Mouse (Mus musculus): Measurements from ENCODE around the gene Sds. TPM values are rescaled to one million over a fixed set of nuclear protein-coding genes. Genes with fewer than 3 reads are reported as not detected.

The Sds gene
- polyA plus RNA-seq, 1 experiment from 2014 or later = not detected

- H3K27me3 ChIP-seq (ENCODE audit: control insufficient read depth, insufficient read depth, low read length) = peaks cover 70% of the 10 kb centered on the region
- DNase-seq (ENCODE audit: low spot score) (no peak), ATAC-seq (ENCODE audit: insufficient read depth, low FRiP score, low TSS enrichment) (no peak)
- peak overlapping the region; percentile 67 for H3K9ac ChIP-seq (ENCODE audit: low read length)
- H3K4me1 ChIP-seq (ENCODE audit: control insufficient read depth, insufficient read depth, low read length) = peaks cover 15% of the 10 kb centered on the region
- peak overlapping the region; percentile 52 for H3K4me2 ChIP-seq (ENCODE audit: low read depth)
- H3K27ac ChIP-seq (ENCODE audit: low read depth, low read length) = peak overlapping the region; percentile 57
- H3K4me3 ChIP-seq (ENCODE audit: low read depth, low read length) = peak overlapping the region; percentile 40
- 2% methylated on average over 13 of the region's 13 CpGs for WGBS
- no peaks in the 10 kb centered on the region for H3K9me3 ChIP-seq (ENCODE audit: control insufficient read depth, low read length)
- no peaks in the 10 kb centered on the region for H3K36me3 ChIP-seq (ENCODE audit: control insufficient read depth, insufficient read depth, low read length)
These were observed 37.9 kb upstream of the Sds start for GRCm38 (mm10) chr5:120438469-120438868.

DNA sequence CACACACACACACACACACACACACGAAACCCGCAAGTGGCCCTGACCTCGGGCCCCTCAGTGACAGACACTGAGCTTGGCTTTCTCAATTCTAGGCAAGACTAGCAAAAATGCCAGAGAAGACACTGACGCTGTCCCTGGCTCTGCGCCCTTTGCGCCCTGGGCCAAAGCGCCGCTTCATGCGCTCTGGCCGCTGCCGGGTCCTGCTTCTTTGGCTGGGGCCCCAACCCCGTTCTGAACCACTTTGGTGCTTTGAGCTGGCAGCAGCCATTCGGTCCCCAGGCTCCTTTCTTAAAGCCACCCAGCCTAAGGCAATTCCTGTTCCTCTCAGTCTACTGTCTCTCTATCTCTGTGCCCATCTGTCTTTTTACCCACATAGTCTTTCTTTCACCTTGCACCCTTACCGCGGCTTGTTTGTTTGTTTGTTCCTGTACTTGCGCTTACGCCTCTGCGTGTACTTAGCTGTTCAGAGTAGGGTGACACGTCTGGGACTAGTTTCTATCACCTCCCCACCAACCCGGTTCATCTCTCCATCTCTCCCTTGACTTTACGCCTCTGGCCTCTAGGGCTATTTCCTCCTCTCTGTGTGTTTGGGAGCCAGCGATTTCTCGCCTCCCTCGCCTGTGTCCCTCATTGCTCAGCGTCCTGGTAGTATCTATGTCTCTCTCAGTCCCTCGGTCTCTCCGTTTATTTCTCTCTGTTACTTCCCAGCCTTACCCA, 37.2 kb upstream of the Sds start:
- Histone ChIP-seq H3K4me2 (ENCODE audit: low read depth) (peak overlapping the region; percentile 52), H3K36me3 (ENCODE audit: control insufficient read depth, insufficient read depth, low read length) (no peaks in the 10 kb centered on the region), H3K27ac (ENCODE audit: low read depth, low read length) (peak overlapping the region; percentile 72), H3K9me3 (ENCODE audit: control insufficient read depth, low read length) (no peaks in the 10 kb centered on the region), H3K4me3 (ENCODE audit: low read depth, low read length) (peak overlapping the region; percentile 31), H3K9ac (ENCODE audit: low read length) (peak overlapping the region; percentile 46), H3K27me3 (ENCODE audit: control insufficient read depth, insufficient read depth, low read length) (peaks cover 63% of the 10 kb centered on the region), H3K4me1 (ENCODE audit: control insufficient read depth, insufficient read depth, low read length) (peaks cover 15% of the 10 kb centered on the region)
- ATAC-seq (ENCODE audit: insufficient read depth, low FRiP score, low TSS enrichment) (no peak), DNase-seq (ENCODE audit: low spot score) (no peak)
- WGBS = 1% methylated on average over 27 of the region's 27 CpGs

DNA sequence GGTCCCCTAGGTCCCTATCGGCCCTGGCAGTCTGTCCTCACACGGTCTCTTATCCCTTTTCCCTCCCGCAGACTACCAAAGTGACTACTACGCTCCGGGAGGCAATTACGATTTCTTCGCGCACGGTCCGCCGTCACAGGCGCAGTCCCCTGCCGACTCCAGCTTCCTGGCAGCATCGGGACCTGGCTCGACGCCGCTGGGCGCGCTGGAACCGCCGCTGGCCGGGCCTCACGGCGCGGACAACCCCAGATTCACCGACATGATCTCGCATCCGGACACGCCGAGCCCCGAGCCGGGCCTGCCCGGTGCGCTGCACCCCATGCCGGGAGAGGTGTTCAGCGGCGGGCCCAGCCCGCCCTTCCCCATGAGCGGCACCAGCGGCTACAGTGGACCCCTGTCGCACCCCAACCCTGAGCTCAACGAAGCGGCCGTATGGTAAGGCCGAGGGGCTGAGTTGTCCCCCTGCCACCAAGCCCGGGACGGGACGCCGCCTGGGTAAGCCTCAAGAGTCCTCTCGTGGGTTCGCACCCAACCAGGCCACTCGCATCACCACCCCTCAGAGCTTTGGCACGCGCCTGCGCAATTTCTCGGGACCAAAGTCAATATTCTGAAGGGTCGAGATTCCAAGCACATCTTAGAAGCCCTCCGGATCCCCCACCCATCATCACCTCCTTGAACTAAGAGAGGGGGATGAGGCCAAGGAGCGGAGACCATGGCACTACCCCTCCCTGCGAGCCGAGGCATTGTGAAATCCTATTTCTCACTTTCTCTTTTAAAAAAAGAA, 36.2 kb upstream of the Sds start:
- Histone ChIP-seq H3K4me2 (ENCODE audit: low read depth) (peak overlapping the region; percentile 52), H3K9me3 (ENCODE audit: control insufficient read depth, low read length) (no peaks in the 10 kb centered on the region), H3K27me3 (ENCODE audit: control insufficient read depth, insufficient read depth, low read length) (peaks cover 54% of the 10 kb centered on the region), H3K36me3 (ENCODE audit: control insufficient read depth, insufficient read depth, low read length) (no peaks in the 10 kb centered on the region), H3K9ac (ENCODE audit: low read length) (peak overlapping the region; percentile 46), H3K4me1 (ENCODE audit: control insufficient read depth, insufficient read depth, low read length) (peaks cover 15% of the 10 kb centered on the region), H3K4me3 (ENCODE audit: low read depth, low read length) (peak overlapping the region; percentile 31), H3K27ac (ENCODE audit: low read depth, low read length) (peak overlapping the region; percentile 72)
- DNase-seq (ENCODE audit: low spot score) (no peak), ATAC-seq (ENCODE audit: insufficient read depth, low FRiP score, low TSS enrichment) (no peak)
- 1% methylated on average over 61 of the region's 61 CpGs for WGBS

- H3K27me3 ChIP-seq (ENCODE audit: control insufficient read depth, insufficient read depth, low read length) = peaks cover 47% of the 10 kb centered on the region
- DNase-seq (ENCODE audit: low spot score) = peak; percentile 93
- H3K36me3 ChIP-seq (ENCODE audit: control insufficient read depth, insufficient read depth, low read length) = no peaks in the 10 kb centered on the region
- ATAC-seq (ENCODE audit: insufficient read depth, low FRiP score, low TSS enrichment) = peak; percentile 70; the same call in 1 of the 2 replicates
- peak overlapping the region; percentile 52 for H3K4me2 ChIP-seq (ENCODE audit: low read depth)
- H3K4me3 ChIP-seq (ENCODE audit: low read depth, low read length) = peak overlapping the region; percentile 31; the same call in 1 of the 2 replicates
- no peaks in the 10 kb centered on the region for H3K9me3 ChIP-seq (ENCODE audit: control insufficient read depth, low read length)
- no peak overlapping the region for H3K9ac ChIP-seq (ENCODE audit: low read length)
- peaks cover 15% of the 10 kb centered on the region for H3K4me1 ChIP-seq (ENCODE audit: control insufficient read depth, insufficient read depth, low read length)
- no peak overlapping the region for H3K27ac ChIP-seq (ENCODE audit: low read depth, low read length)
- WGBS = 2% methylated on average over 13 of the region's 14 CpGs
These were observed 35.6 kb upstream of the Sds start for GRCm38 (mm10) chr5:120440733-120441132.

GRCm38 (mm10) chr5:120447305-120447704, 29.0 kb upstream of the Sds start:
- no peak overlapping the region for H3K4me2 ChIP-seq (ENCODE audit: low read depth)
- no peaks in the 10 kb centered on the region for H3K9me3 ChIP-seq (ENCODE audit: control insufficient read depth, low read length)
- H3K27me3 ChIP-seq (ENCODE audit: control insufficient read depth, insufficient read depth, low read length) = no peaks in the 10 kb centered on the region
- ATAC-seq (ENCODE audit: insufficient read depth, low FRiP score, low TSS enrichment) (no peak), DNase-seq (ENCODE audit: low spot score) (no peak)
- H3K4me3 ChIP-seq (ENCODE audit: low read depth, low read length) = no peak overlapping the region
- no peak overlapping the region for H3K9ac ChIP-seq (ENCODE audit: low read length)
- WGBS = 39% methylated on average over 13 of the region's 13 CpGs
- no peaks in the 10 kb centered on the region for H3K4me1 ChIP-seq (ENCODE audit: control insufficient read depth, insufficient read depth, low read length)
- H3K27ac ChIP-seq (ENCODE audit: low read depth, low read length) = no peak overlapping the region
- H3K36me3 ChIP-seq (ENCODE audit: control insufficient read depth, insufficient read depth, low read length) = no peaks in the 10 kb centered on the region

DNA sequence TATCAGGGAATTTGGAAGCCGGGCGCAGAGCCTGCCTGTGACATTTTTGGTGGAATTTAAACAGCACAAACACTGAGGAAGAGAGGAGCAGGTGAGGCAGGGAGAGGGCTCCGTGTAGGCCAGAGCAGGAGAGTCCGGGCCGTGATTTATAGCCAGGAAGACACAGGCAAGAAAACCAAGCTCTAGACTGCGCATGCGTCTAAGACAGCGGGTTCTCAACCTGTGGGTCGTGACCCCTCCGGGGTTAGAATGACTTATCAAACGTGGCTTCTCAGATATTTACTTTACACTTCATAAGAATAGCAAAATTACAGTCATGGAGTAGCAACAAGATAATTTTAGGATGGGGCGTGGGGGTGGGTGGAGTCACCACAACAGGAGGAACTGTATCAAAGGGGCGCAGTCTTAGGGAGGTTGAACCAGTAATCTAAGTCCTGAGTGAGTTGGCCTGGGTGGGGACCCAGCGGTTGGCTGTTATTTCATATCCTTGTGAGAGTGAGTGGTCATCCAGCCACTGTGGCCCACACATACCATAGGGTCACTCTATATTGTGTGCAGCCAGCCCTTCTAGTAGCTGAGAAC, 21.5 kb upstream of the Sds start:
- peak overlapping the region; percentile 39; the same call in 1 of the 2 replicates for H3K27ac ChIP-seq (ENCODE audit: low read depth, low read length)
- 0 out of 2 replicates have a peak overlapping the region, but pooled peaks have one; percentile 14 for H3K4me2 ChIP-seq (ENCODE audit: low read depth)
- no peak overlapping the region for H3K4me3 ChIP-seq (ENCODE audit: low read depth, low read length)
- 0 out of 2 replicates have a peak, but pooled peaks cover 5% of the 10 kb centered on the region for H3K4me1 ChIP-seq (ENCODE audit: control insufficient read depth, insufficient read depth, low read length)
- H3K27me3 ChIP-seq (ENCODE audit: control insufficient read depth, insufficient read depth, low read length) = 0 out of 2 replicates have a peak, but pooled peaks cover 3% of the 10 kb centered on the region
- DNase-seq (ENCODE audit: low spot score) (no peak), ATAC-seq (ENCODE audit: insufficient read depth, low FRiP score, low TSS enrichment) (no peak)
- WGBS = 45% methylated on average over 14 of the region's 14 CpGs
- no peaks in the 10 kb centered on the region for H3K9me3 ChIP-seq (ENCODE audit: control insufficient read depth, low read length)
- no peaks in the 10 kb centered on the region for H3K36me3 ChIP-seq (ENCODE audit: control insufficient read depth, insufficient read depth, low read length)
- H3K9ac ChIP-seq (ENCODE audit: low read length) = peak overlapping the region; percentile 22; the same call in 1 of the 2 replicates

DNA sequence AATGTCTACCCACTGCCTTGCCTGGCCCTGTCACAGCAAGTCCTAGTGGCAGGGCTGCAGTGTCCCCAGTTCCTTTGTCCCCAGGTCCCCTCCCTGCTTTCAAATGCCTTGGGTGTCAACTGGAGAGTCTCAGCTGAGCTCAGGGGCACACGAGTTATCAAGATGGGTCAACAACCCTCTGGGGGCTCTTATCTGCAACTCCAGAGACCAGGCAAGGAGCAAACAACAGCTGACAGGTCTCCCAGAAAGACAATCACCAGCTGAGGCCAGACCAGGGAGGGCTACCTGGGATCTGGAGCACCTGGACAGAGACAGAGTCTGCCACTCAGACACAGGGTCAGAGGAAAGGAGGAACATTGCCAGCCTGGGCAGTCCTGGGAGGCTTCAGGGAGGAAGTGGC, 20.1 kb upstream of the Sds start:
- no peak overlapping the region for H3K27ac ChIP-seq (ENCODE audit: low read depth, low read length)
- H3K36me3 ChIP-seq (ENCODE audit: control insufficient read depth, insufficient read depth, low read length) = no peaks in the 10 kb centered on the region
- H3K4me2 ChIP-seq (ENCODE audit: low read depth) = no peak overlapping the region
- H3K4me3 ChIP-seq (ENCODE audit: low read depth, low read length) = no peak overlapping the region
- no peak overlapping the region for H3K9ac ChIP-seq (ENCODE audit: low read length)
- WGBS = 50% methylated on average over 1 of the region's 1 CpGs
- H3K27me3 ChIP-seq (ENCODE audit: control insufficient read depth, insufficient read depth, low read length) = 0 out of 2 replicates have a peak, but pooled peaks cover 3% of the 10 kb centered on the region
- H3K9me3 ChIP-seq (ENCODE audit: control insufficient read depth, low read length) = no peaks in the 10 kb centered on the region
- ATAC-seq (ENCODE audit: insufficient read depth, low FRiP score, low TSS enrichment) = no peak
- no peak for DNase-seq (ENCODE audit: low spot score)
- 0 out of 2 replicates have a peak, but pooled peaks cover 5% of the 10 kb centered on the region for H3K4me1 ChIP-seq (ENCODE audit: control insufficient read depth, insufficient read depth, low read length)

GRCm38 (mm10) chr5:120456841-120457554, 19.3 kb upstream of the Sds start:
- no peak for ATAC-seq (ENCODE audit: insufficient read depth, low FRiP score, low TSS enrichment)
- no peak overlapping the region for H3K4me2 ChIP-seq (ENCODE audit: low read depth)
- H3K4me3 ChIP-seq (ENCODE audit: low read depth, low read length) = no peak overlapping the region
- DNase-seq (ENCODE audit: low spot score) = no peak
- WGBS = 58% methylated on average over 7 of the region's 7 CpGs
- H3K9me3 ChIP-seq (ENCODE audit: control insufficient read depth, low read length) = no peaks in the 10 kb centered on the region
- 0 out of 2 replicates have a peak, but pooled peaks cover 3% of the 10 kb centered on the region for H3K27me3 ChIP-seq (ENCODE audit: control insufficient read depth, insufficient read depth, low read length)
- H3K9ac ChIP-seq (ENCODE audit: low read length) = no peak overlapping the region
- H3K27ac ChIP-seq (ENCODE audit: low read depth, low read length) = no peak overlapping the region
- H3K36me3 ChIP-seq (ENCODE audit: control insufficient read depth, insufficient read depth, low read length) = no peaks in the 10 kb centered on the region
- 0 out of 2 replicates have a peak, but pooled peaks cover 5% of the 10 kb centered on the region for H3K4me1 ChIP-seq (ENCODE audit: control insufficient read depth, insufficient read depth, low read length)

All from neural tube, embryonic 11.5 days (tissue).